Mouse (Mus musculus) naive thymus-derived CD4-positive, alpha-beta T cell, adult 5 months (primary cell): ENCODE data around the gene Bean1. TPM values are rescaled to one million over a fixed set of nuclear protein-coding genes. Genes with fewer than 3 reads are reported as not detected.

ENCODE experiments used
- polyA plus RNA-seq: library from polyadenylated mRNA; unstranded; fragments of 100-300 nt; shearing (Covaris generic); gene quantifications from one replicate; pipeline ENCODE4 v1.2.1, GENCODE M21; 2017

Gene Bean1
- polyA plus RNA-seq, result not detected

DNA sequence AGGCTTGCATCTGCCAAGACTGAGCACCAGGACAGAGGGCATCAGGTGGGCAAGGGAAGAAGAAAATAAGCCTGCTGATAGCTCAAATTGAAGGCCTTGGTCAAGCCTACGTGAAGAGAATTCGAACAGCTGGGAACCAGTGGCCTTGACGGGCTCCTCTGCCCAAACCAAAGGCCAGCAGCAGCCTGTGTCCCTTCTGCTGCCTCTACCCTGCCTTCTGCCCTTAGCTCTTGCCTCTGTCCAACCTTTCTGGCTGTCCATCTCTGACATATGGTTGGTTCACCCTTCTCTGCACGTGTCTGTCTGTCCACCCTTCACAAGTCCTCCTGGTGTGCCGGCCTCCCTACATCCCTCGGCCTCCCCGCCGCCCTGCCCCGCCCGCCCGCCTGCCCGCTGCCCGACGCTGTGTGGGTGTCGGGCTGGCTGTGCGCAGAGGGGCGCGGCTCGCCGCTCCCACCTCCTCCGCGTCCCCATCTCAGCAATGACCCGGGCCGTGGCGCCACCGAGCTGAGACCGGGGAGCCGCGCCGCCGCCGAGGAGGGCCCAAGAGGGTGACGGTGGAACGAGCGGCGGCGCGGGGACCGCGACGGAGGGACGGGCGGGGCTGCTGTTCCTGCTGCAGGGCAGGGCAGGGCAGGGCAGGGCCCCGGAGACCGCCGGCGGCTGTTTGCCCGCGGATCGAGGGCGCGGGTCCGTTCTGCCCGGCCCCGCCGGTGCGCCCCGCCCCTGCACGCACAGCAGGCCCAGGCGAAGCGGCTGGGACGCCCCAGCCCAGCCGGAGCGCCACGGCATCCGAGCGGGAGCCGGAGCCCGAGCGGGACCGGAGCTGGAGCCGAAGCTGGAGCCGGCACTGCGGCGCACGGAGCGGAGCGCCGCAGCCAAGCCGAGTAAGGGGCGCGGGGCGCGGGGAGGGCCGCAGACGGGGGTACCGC is at the start of gene Bean1:
TSS of gene Bean1 (plus strand) at position 325 of the 932 bp plus-strand sequence.

DNA sequence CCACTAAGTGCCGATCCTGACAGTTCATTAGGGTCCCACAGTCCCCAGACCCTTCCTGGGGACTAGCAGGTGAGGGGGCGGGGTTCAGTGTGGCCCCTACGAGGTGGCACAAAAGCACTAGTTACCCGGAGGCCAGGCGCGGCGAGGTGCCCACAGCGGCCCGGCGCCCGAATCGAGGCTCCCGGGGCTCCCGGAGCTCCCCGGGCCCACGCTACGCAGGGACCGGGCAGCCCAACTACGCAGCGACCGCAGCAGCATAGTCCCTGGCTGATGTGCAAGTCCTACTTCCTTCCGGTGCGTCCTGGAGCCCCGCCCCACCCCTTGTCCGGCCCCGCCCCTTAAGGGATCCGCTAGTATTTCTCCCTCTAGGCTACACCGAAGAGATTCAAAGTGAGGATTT is 78.0 kb downstream of the Bean1 start, which contains the start of gene Tk2:
TSS of gene Tk2 (minus strand) at position 283 of the 400 bp plus-strand sequence.

DNA sequence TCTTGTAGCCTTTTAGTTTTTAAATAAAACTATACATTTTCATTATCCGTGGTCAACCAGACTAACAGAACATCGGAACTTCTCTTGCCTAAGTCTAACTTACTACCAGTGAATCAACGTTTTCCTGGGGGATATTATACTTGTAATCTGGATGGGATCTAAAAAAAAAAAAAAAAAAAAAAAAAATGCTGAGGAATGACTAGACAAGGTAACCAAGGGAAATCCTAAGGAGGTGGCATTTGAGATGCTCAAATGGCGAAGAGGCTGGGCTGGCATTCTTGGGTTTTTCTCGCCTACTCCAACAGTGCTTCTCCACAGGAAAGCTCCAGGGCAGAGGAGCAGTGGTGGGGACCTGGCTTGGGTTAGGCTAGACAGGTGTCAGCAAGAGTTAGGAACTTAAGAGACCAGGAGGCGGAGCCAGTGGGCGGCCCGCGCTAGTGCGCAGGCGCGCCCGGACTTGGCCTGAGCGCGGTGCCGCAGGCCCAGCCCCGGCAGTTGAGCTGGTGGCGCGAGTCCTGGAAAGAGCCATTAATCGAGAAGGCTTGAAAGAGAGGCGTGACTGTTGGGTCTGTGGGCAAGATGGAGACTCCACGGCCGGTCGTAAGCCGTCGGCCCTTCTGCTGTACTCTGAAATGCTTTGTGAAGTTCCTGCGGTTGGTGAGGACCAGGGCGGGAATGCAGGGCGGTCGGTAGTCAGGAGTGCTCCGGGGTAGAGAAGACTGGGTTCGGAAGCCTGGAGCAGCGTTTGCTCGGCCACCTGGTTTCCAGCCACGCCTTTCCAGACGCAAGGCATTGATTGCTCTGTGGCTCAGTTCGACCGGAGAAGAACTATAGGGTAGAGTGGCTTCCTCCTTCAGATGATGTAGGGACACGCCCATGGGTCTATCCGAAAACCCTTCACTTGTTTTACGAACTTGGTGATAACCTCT is 80.5 kb downstream of the Bean1 start, which contains the start of gene Cklf:
TSS of gene Cklf (plus strand) at position 423 of the 929 bp plus-strand sequence.

Other genes with a start within 250 kb of the Bean1 start
- gene Cdh5, start 68.8 kb upstream of the Bean1 start, polyA plus RNA-seq, result not detected
- gene Tk2, start 78.1 kb downstream of the Bean1 start, polyA plus RNA-seq, result 66.9 TPM
- 80.1 TPM for gene Cklf, start 80.4 kb downstream of the Bean1 start, polyA plus RNA-seq
- not detected for gene Cmtm2a, start 122.7 kb downstream of the Bean1 start, polyA plus RNA-seq
- gene Gm45711, start 139.6 kb downstream of the Bean1 start, polyA plus RNA-seq, result not detected
- not detected for gene Cmtm1, start 139.7 kb downstream of the Bean1 start, polyA plus RNA-seq
- gene Gm11020, start 151.1 kb downstream of the Bean1 start, polyA plus RNA-seq, result not detected
- gene Cmtm2b, start 151.8 kb downstream of the Bean1 start, polyA plus RNA-seq, result not detected
- gene Cmtm3, start 169.0 kb downstream of the Bean1 start, polyA plus RNA-seq, result 9.0 TPM
- 0.71 TPM for gene Cmtm4, start 225.4 kb downstream of the Bean1 start, polyA plus RNA-seq